Mouse (Mus musculus): ENCODE data around the gene Rps9. TPM values are rescaled to one million over a fixed set of nuclear protein-coding genes. Genes with fewer than 3 reads are reported as not detected.

Gene Rps9
- polyA plus RNA-seq (2015; fragmentation: Nextera tagmentation; extraction: Ambion mirVana) = 791 and 834 TPM in 2 replicates

DNA sequence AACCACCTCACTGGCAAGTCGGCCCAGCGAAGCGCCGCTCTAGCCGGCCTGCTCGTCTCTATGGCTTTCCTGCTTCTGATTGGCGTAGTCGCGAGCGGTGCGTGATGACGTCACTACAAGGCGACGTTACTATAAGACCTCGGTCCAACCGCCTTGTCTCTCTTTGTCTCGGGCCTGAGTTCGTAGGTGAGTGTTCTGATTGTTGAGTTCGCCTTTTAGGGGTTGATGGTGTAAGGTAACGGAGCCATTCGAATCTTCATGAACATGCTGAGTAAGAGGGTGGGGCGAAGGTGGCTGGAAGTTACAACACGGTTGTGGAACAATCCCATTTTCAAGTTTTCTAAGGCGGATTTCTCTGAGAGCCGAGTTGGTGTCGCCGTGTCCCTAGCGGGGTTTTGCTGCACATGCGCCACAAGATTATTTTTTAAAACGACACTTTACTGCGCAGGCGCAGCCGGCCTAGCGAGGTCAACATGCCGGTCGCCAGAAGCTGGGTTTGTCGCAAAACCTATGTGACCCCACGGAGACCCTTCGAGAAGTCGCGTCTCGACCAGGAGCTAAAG lies at the start of gene Rps9:
Gene Rps9, plus strand, starts transcription at position 115 of the 563 bp plus-strand sequence.
- Histone ChIP-seq H3K36me3 (ENCODE audit: control insufficient read depth, insufficient read depth) (peaks cover 25% of the 10 kb centered on the region), H3K9ac (ENCODE audit: low read depth, low read length) (peak within 1 kb of the TSS; percentile 74), H3K4me3 (ENCODE audit: low read depth, low read length) (peak within 1 kb of the TSS; percentile 73), H3K27ac (ENCODE audit: low read depth, low read length) (peak within 1 kb of the TSS; percentile 92), H3K4me1 (replicated peaks; ENCODE audit: control insufficient read depth, insufficient read depth, low read length) (peaks cover 5% of the 10 kb centered on the region; the same call in 1 of the 2 replicates), H3K4me2 (replicated peaks; ENCODE audit: low read depth) (peak within 1 kb of the TSS; percentile 71), H3K9me3 (ENCODE audit: control insufficient read depth) (no peaks in the 10 kb centered on the region), H3K27me3 (replicated peaks; ENCODE audit: control insufficient read depth, insufficient read depth, low read length) (no peaks in the 10 kb centered on the region)
- TF ChIP-seq CTCF (IDR thresholded peaks at IDR 0.05; ENCODE audit: low read depth) = peak; percentile 47
- WGBS = 1% methylated on average over 42 of the region's 42 CpGs
- peak; percentile 96 for ATAC-seq

DNA sequence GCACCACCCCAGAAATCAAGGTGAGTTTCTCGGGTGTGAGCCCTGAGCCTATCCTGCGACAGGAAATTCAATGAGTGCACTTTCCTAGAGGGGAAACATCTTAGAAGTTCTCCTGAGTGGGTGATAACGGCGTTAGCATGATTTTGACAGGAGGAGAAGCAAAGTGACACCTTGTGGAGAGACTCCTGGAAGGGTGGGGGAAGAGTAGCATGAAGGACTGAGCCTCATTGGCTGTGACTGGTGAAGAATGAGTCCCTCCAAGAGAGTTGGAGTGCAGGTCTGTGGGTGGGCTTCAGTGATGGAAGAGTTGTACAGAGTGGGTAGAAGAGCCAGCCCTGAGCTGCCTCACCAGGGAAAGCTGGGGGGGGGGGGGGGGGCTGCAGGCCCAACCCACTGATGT lies 46.8 kb upstream of the Rps9 start:
- peaks cover 92% of the 10 kb centered on the region for H3K36me3 ChIP-seq (ENCODE audit: control insufficient read depth, insufficient read depth)
- WGBS = 83% methylated on average over 4 of the region's 4 CpGs
- no peaks in the 10 kb centered on the region for H3K9me3 ChIP-seq (ENCODE audit: control insufficient read depth)

GRCm38 (mm10) chr7:3658578-3658977 lies 45.2 kb upstream of the Rps9 start:
- WGBS = 89% methylated on average over 14 of the region's 14 CpGs
- Histone ChIP-seq H3K36me3 (ENCODE audit: control insufficient read depth, insufficient read depth) (peaks cover 87% of the 10 kb centered on the region), H3K4me3 (ENCODE audit: low read depth, low read length) (no peak overlapping the region), H3K4me1 (replicated peaks; ENCODE audit: control insufficient read depth, insufficient read depth, low read length) (no peaks in the 10 kb centered on the region), H3K27me3 (replicated peaks; ENCODE audit: control insufficient read depth, insufficient read depth, low read length) (no peaks in the 10 kb centered on the region), H3K9me3 (ENCODE audit: control insufficient read depth) (no peaks in the 10 kb centered on the region), H3K27ac (ENCODE audit: low read depth, low read length) (no peak overlapping the region), H3K9ac (ENCODE audit: low read depth, low read length) (no peak overlapping the region), H3K4me2 (replicated peaks; ENCODE audit: low read depth) (no peak overlapping the region)
- no peak for TF ChIP-seq CTCF (IDR thresholded peaks at IDR 0.05; ENCODE audit: low read depth)
- no peak for ATAC-seq

More for the DNA sequence above, 46.8 kb upstream of the Rps9 start:
- ATAC-seq = no peak
- TF ChIP-seq CTCF (IDR thresholded peaks at IDR 0.05; ENCODE audit: low read depth) = no peak
- Histone ChIP-seq H3K4me1 (replicated peaks; ENCODE audit: control insufficient read depth, insufficient read depth, low read length) (no peaks in the 10 kb centered on the region), H3K27ac (ENCODE audit: low read depth, low read length) (no peak overlapping the region), H3K4me3 (ENCODE audit: low read depth, low read length) (no peak overlapping the region), H3K4me2 (replicated peaks; ENCODE audit: low read depth) (no peak overlapping the region), H3K27me3 (replicated peaks; ENCODE audit: control insufficient read depth, insufficient read depth, low read length) (no peaks in the 10 kb centered on the region), H3K9ac (ENCODE audit: low read depth, low read length) (no peak overlapping the region)

DNA sequence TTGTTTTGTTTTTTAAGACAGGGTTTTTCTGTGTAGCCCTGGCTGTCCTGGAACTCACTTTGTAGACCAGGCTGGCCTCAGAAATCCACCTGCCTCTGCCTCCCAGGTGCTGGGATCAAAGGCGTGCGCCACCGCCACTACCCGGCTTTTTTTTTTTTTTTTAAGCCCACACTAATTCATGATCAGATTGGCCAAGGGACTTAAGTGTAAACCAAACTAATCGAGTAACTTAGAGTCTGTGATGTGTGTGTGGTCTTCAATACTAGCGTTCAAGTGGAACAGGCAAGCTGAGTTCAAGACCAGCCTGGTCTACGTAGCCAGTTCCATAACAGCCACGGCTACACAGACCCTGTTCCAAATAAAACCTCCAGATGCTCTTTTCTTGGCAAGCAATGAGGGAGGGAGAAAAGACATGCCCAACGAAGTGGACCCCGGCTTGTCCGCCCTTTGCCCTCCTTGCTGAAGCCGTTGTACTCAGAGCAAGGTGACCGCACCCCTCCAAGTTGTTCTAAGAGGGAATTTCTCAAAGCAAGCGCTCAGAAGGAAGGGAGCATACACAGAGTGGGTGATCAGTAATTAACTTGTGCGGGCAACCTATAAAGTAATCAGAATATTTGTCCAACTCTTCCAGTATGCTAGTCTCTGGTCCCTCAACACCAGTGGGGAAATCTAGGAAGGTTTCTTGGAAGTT lies 39.1 kb upstream of the Rps9 start:
- 24% methylated on average over 15 of the region's 15 CpGs for WGBS
- Histone ChIP-seq H3K36me3 (ENCODE audit: control insufficient read depth, insufficient read depth) (peaks cover 29% of the 10 kb centered on the region), H3K27ac (ENCODE audit: low read depth, low read length) (peak overlapping the region; percentile 84), H3K9ac (ENCODE audit: low read depth, low read length) (peak overlapping the region; percentile 76), H3K27me3 (replicated peaks; ENCODE audit: control insufficient read depth, insufficient read depth, low read length) (no peaks in the 10 kb centered on the region), H3K9me3 (ENCODE audit: control insufficient read depth) (no peaks in the 10 kb centered on the region), H3K4me2 (replicated peaks; ENCODE audit: low read depth) (peak overlapping the region; percentile 71), H3K4me1 (replicated peaks; ENCODE audit: control insufficient read depth, insufficient read depth, low read length) (no peaks in the 10 kb centered on the region), H3K4me3 (ENCODE audit: low read depth, low read length) (peak overlapping the region; percentile 56)
- TF ChIP-seq CTCF (IDR thresholded peaks at IDR 0.05; ENCODE audit: low read depth) = no peak
- peak; percentile 66 for ATAC-seq

DNA sequence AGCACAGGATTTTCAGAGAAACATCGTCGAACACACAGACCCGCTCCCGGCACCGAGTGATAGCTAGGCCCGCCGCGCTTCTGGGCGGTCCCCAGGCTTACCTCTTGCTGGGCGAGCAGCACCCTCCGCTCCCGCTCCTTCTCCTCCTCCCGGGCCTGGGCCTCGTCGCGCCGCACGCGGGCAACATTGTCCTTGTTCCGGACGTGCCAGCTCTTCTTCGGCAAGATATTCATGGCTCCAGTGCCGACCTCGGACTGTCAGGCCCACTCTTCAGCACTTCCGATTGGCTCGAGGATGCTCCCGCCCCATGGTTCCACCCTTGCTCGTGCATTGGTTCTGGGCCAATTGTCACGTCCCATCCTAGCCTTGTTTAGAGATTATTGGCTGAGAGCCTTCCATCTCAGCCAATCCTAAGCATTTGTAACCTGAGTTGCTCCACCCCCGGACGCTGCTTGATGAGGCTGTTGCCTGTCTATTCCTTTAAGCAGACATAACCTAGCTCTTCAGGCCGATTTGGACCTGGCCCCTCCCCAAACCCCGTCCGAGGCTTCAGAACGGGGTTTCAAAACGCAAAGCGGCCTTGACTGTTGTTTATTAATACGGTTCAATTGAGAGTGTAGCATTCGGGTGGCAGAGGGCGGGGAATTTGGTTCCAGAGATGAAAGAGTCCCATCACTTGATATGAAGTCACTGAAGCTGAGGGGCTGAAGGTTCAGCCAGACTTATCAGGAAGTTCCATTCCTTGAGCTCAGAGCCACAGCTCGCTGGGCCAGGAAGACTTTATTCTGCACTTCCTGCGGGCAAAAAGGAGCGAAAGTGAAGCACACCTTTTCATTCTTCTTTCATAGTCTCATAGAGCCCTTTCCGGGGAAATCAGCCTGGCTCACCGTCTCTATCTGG lies 38.3 kb upstream of the Rps9 start, which contains the start of gene Leng1:
Gene Leng1, minus strand, starts transcription at position 626 of the 900 bp plus-strand sequence.
- Histone ChIP-seq H3K27ac (ENCODE audit: low read depth, low read length) (peak within 1 kb of the TSS; percentile 84), H3K4me2 (replicated peaks; ENCODE audit: low read depth) (peak within 1 kb of the TSS; percentile 71), H3K36me3 (ENCODE audit: control insufficient read depth, insufficient read depth) (peaks cover 21% of the 10 kb centered on the region), H3K27me3 (replicated peaks; ENCODE audit: control insufficient read depth, insufficient read depth, low read length) (no peaks in the 10 kb centered on the region), H3K9me3 (ENCODE audit: control insufficient read depth) (no peaks in the 10 kb centered on the region), H3K9ac (ENCODE audit: low read depth, low read length) (peak within 1 kb of the TSS; percentile 76), H3K4me1 (replicated peaks; ENCODE audit: control insufficient read depth, insufficient read depth, low read length) (no peaks in the 10 kb centered on the region), H3K4me3 (ENCODE audit: low read depth, low read length) (peak within 1 kb of the TSS; percentile 56)
- ATAC-seq = peak; percentile 98
- TF ChIP-seq CTCF (IDR thresholded peaks at IDR 0.05; ENCODE audit: low read depth) = no peak
- WGBS = 2% methylated on average over 45 of the region's 45 CpGs

Data from intestine, postnatal 0 days (tissue).